Mouse (Mus musculus) heart, adult 9 months (tissue): ENCODE measurements at regions not wholly inside any gene's neighbourhood (a gene's known extent, or its start where the extent isn't known, plus 50 kb on each side); places are given as distances from the start of the nearest gene placed in this dataset.
A peak's percentile ranks its signal among the peaks of the same experiment; 100 is the strongest.

Experiments used
- DNase-seq, 2 experiments: peaks; one replicate each; pipeline ENCODE4 v3.0.0; 2022; ENCODE audit warnings: low spot score in 2 of 2

DNA sequence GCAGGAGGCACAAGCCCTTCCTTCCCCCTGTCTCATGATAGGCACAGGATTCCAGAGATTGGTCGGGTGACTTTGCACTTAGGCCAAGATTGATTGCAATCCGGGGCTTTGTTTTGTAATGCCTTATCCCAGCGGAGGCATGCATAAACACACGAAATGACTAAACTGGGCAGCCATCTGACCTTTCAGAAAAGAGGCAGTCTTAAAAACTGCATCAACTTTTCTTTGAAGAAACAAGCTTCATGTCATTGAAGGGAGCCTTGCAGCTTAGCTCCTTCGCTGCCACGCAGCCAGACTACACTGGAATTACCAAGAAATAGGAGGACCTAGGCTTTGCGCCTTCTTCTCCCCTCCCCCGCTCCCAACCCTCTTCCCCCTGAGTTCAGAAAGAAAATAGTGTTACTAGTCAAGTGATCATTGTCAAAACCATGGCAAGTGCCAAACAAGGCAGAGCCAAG, 67.7 kb upstream of the BC052040 start:
- no peak for DNase-seq

- peak in 1 of 2 experiments; percentile 2 for DNase-seq
These were observed 66.6 kb upstream of the BC052040 start for GRCm38 (mm10) chr2:115514831-115515428.

GRCm38 (mm10) chr2:115515470-115515869, 66.0 kb upstream of the BC052040 start:
- no peak for DNase-seq

- no peak for DNase-seq
These were observed 64.7 kb upstream of the BC052040 start for GRCm38 (mm10) chr2:115516824-115517223.

DNA sequence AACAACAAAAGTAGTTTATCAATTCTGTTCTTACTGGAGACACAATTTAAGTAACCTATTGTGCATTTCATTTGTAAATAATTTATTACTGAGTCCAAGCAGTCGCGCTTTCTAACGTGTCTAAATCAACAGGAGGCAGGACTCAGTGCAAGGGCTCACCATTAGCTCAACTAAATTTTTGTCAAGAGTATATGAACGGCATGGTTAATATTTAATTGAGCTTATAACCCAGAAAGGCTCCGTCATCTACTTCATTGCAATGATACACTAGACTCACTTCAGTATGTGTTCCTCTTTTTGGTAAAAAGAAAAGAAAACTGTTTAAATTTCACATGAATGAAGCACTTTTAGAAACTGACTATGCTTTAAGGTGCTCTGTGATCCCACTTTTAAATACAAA, 61.5 kb upstream of the BC052040 start:
- DNase-seq, result no peak

DNA sequence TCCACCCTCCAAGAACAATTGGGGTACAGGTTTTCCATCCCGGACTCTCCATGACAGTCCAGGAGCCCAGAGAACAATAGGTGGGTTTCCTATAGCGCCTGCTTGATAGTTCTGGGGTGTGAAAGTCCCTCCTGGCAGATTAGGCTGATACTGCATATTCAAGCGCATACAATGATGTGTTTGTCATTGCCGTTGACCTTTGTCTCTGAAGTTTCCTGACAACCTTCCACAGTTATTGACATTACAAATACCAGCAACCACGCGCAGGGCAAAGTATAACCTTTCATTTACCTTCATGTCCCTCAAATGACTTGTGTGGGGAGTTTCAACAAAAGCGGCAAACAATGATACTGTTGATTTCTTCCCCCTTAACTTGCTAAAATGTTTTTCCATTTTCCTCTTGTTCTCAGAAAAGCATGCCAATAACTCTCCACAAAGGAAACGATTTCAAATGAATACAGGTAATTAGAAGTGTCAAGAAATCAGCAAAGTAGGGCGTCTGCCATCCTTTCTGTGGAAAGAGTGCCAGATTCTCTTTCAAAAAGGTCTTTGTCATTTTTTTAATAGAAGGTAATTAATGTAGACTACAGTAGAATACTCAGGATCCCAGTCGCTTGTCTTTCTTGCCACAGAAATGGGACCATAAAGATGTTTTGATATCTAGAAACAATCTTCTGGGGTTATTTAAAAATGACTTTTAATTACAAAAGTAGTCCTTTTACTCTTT, 60.9 kb upstream of the BC052040 start:
- DNase-seq, result no peak

DNA sequence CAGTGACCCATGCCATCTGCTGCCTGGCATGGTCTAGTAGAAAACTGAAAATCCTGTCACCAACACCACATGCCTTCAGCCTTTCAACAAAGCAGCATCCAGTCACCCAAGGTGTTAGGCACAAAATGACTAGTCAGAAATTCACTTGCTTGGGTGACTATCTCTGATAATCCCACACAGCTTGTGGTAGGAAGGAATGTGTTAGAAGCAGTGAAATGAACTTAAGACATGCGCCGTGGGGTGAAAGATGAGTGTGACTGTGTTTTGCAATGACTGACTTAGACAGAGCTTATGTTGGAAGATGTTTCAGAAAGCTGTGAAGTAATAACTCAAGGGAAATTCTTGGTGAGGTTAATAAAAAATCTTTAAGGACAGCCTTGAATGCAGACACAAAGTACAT, 51.6 kb upstream of the BC052040 start:
- no peak for DNase-seq
